Mouse (Mus musculus): ENCODE data around the gene Nkx2-3.

Nkx2-3 gene

DNA sequence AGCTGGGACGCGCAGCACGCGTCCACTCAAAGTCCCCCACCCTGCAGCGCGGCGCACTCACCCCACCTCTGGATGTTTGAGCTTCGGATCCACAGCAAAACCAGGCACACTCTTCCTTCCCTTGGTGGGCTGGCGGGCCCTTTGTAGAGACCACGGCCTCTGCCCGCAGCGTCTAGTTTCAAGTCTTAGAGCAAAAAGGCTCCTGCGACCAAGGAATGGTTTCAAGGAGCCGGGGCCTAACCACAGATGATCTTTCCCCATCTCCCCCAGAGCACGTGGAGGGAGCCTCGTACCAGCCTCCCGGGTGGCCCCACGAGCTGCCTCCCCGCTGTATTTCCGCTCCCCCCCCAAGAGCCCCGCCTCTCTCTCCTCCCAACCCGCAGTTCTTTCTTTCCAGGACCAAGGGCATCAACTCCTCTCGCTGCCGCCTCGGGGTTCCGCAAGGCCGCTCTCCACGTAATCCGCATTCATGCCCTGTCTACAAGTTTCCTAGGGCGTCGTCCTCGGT is 1.7 kb upstream of the Nkx2-3 start:
- peak; percentile 45 for DNase-seq (ENCODE audit: low read depth, low spot score)
- H3K36me3 ChIP-seq (ENCODE audit: control insufficient read depth, insufficient read depth, low read length, poor library complexity, severe bottlenecking), result no peaks in the 10 kb centered on the region
- peaks cover 2% of the 10 kb centered on the region; the same call in 1 of the 2 replicates for H3K27me3 ChIP-seq (ENCODE audit: control insufficient read depth, insufficient read depth, low read length, poor library complexity, severe bottlenecking)

DNA sequence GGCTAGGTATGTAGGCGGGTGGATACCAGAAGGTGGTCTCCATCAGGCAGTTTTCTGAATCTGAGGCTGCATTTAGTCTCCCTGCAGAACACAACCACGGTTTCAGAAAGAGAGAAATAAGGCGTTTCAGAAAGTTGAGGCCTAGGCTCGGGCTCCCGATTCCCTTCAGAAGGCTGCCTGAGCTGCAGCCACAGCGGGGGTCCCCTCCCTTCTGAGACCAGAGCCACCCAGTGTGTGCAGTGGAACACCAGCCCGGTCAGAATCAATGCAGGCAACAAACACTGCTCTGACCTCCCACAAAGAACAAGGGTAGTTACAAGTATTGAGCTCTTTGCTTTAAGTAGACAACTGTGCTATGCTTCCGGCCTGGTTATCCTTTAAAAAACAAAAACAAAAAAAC is 1.0 kb upstream of the Nkx2-3 start:
- Histone ChIP-seq H3K27me3 (ENCODE audit: control insufficient read depth, insufficient read depth, low read length, poor library complexity, severe bottlenecking) (peaks cover 7% of the 10 kb centered on the region; the same call in 1 of the 2 replicates), H3K36me3 (ENCODE audit: control insufficient read depth, insufficient read depth, low read length, poor library complexity, severe bottlenecking) (no peaks in the 10 kb centered on the region)
- no peak for DNase-seq (ENCODE audit: low read depth, low spot score)

DNA sequence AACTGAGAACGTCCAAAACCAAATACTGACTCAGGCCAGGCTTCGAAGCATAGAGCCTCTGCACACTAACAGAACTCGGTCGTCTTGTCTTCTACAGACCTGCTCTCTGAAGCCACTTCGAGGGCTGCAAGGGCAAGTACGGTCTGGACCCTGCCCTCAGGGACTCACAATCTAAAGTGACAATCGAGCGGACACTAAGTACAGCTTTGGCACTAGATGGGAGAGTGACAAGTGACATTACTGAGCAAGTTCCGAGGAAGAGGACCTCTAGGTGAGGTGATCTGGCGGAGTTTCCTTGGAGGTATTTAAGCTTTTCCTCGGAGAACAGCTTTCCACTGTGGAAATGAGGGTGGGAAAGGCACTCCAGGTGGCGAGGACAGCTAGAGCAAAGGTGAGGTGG is 564 bp upstream of the Nkx2-3 start:
- Histone ChIP-seq H3K36me3 (ENCODE audit: control insufficient read depth, insufficient read depth, low read length, poor library complexity, severe bottlenecking) (no peaks in the 10 kb centered on the region), H3K27me3 (ENCODE audit: control insufficient read depth, insufficient read depth, low read length, poor library complexity, severe bottlenecking) (peaks cover 9% of the 10 kb centered on the region; the same call in 1 of the 2 replicates)
- DNase-seq (ENCODE audit: low read depth, low spot score), result no peak

DNA sequence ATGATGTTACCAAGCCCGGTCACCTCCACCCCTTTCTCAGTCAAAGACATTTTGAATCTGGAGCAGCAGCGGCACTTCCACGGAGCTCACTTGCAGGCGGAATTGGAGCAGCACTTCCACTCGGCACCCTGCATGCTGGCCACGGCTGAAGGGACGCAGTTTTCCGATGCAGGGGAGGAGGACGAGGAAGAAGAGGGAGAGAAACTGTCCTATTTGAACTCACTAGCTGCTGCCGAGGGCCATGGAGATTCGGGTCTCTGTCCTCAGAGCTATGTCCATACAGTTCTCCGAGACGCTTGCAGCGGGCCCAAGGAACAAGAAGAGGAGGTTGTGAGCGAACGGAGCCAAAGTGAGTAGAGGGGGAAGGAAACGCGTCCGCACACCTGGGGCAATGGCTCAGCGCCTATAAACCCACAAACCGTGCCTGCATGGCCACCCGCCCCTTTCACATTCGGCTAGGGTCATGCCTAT is 411 bp downstream of the Nkx2-3 start:
- peak; percentile 54 for DNase-seq (ENCODE audit: low read depth, low spot score)
- Histone ChIP-seq H3K27me3 (ENCODE audit: control insufficient read depth, insufficient read depth, low read length, poor library complexity, severe bottlenecking) (peaks cover 10% of the 10 kb centered on the region; the same call in 1 of the 2 replicates), H3K36me3 (ENCODE audit: control insufficient read depth, insufficient read depth, low read length, poor library complexity, severe bottlenecking) (no peaks in the 10 kb centered on the region)

DNA sequence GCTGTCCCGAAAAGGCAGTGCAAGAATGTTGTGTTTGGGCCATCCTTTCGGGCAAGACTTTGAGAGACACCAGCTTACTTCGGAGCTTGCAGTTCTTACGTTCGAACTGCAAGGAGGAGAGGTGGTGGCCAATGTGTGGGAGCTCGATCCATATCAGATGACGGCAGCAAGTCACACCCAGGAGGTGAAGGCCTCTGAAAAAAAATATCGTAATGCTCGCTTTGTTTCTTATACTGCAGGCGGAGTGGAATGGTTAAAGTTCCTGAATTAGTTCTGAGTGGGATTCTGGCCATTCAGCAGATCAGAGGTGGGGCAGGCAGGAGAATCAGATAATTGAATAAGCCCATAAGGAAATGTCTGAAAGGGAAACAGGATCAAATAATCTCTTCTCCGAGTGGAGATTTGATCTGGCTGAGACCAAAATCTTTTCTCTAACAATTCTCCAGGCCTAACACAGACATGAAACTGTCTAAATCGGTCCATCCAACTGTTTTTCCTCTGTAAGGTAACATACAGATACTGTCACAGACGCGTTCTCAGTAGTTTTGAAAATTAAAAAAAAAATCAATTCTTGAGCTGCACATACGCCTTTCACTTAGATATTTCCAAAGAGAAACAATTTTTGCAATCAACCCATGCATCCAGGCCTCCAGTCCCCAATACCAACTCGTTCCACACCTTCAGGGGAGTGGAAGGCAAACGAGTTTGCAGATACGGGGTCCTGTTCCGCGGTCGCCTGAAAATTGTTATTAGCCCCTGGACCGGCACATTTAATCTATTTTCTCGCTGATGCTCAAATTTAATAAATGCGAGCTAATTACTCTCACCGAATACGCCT is 1.4 kb downstream of the Nkx2-3 start:
- H3K36me3 ChIP-seq (ENCODE audit: control insufficient read depth, insufficient read depth, low read length, poor library complexity, severe bottlenecking), result no peaks in the 10 kb centered on the region
- peaks cover 10% of the 10 kb centered on the region; the same call in 1 of the 2 replicates for H3K27me3 ChIP-seq (ENCODE audit: control insufficient read depth, insufficient read depth, low read length, poor library complexity, severe bottlenecking)
- DNase-seq (ENCODE audit: low read depth, low spot score), result peak; percentile 33

DNA sequence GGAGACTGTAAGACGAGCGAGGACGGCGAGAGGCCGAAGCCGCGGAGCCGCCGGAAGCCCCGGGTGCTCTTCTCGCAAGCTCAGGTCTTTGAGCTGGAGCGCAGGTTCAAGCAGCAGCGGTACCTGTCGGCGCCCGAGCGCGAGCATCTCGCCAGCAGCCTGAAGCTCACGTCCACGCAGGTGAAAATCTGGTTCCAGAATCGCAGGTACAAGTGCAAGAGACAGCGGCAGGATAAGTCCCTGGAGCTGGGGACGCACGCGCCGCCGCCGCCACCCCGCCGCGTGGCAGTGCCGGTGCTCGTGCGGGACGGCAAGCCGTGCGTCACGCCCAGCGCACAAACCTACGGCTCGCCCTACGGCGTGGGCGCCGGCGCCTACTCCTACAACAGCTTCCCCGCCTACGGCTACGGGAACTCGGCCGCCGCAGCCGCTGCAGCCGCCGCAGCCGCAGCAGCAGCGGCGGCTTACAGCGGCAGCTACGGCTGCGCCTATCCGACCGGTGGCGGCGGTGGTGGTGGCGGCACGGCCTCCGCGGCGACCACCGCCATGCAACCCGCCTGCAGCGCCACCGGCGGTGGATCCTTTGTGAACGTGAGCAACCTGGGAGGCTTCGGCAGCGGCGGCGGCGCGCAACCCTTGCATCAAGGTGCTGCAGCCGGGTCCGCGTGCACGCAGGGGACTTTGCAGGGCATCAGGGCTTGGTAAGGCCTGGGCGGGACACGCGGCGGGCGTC is 2.4 kb downstream of the Nkx2-3 start:
- H3K36me3 ChIP-seq (ENCODE audit: control insufficient read depth, insufficient read depth, low read length, poor library complexity, severe bottlenecking), result no peaks in the 10 kb centered on the region
- peak; percentile 60 for DNase-seq (ENCODE audit: low read depth, low spot score)
- peaks cover 10% of the 10 kb centered on the region; the same call in 1 of the 2 replicates for H3K27me3 ChIP-seq (ENCODE audit: control insufficient read depth, insufficient read depth, low read length, poor library complexity, severe bottlenecking)

DNA sequence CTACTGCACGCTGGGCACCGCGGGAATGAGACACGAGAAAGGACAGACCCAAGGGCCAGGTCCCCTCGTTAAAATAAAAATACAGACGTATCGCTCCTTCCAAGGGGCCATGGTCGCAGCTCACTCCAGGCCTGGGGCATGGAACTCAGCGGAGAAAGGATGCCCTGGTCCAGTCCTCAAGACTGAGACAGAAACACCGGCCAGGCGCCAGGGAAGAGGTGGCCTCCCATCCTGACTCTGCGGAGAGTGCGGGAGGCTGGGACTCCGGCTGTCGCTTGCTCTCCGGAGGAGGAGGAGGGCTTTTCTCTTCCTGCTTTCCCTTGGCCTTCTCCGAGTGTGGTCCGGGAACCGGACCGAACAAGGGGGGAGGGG is 2.9 kb downstream of the Nkx2-3 start:
- H3K36me3 ChIP-seq (ENCODE audit: control insufficient read depth, insufficient read depth, low read length, poor library complexity, severe bottlenecking), result no peaks in the 10 kb centered on the region
- H3K27me3 ChIP-seq (ENCODE audit: control insufficient read depth, insufficient read depth, low read length, poor library complexity, severe bottlenecking), result peaks cover 10% of the 10 kb centered on the region; the same call in 1 of the 2 replicates
- DNase-seq (ENCODE audit: low read depth, low spot score), result no peak

DNA sequence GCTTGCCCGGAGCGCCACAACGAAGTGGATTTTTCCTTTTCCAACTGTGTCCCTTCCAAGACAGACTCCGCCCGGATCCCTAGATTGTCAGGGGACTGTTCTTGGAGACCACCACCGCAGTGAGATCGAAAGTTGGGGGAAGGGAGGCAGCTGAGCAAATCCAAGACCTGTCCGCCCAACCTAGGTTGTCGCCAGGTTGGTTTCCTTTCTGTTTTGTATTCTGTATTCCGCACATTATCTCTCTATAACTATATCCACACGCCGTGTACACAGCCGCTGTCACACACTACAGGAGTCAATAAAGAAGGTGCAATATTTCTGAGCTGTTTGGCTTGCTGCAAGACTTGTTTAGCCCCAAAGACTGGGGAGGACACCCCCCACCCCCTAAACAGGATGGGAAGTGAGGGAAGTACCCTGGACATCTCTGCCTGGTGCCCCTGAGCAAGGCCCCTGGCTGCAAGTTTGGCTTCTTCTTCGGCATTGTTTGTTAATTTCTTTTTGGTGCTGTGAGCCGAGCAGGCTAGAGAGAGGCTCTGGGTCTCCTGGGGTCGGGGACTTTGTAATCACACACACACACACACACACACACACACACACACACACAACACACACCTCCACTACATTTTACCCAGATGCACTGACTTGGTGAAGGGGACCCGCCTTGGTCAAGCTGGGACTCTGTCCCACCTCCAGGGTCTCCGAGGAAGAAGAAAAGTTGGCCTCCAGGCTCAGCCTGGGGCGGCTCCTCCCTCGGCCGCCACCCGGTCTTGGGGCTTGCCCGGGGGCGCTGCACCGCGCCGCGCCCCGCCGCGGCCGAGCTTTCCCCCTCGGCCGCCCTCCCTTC is 3.7 kb downstream of the Nkx2-3 start:
- DNase-seq (ENCODE audit: low read depth, low spot score), result peak; percentile 28

DNA sequence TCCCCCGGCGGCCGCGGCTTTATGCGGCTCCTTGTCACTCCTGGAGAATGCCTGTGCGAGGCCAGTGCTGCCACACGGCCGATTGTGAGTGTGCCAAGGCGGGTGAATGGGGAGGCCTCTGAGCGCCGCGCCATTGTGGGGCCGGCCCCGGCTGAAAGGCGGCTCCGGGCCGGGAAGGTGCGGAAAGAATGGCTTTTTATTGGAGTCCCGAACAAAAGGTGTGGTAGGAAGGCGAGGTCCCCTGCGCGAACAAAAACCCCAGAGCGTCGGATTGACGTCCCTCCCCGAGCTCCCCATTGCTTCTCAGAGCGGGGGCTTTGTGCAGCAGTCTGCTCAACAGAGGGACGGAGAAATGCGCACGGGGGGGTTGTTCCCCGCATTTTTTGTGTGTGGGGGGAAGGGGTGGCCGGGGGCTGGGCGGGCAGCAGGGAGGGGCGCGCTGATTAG is 4.3 kb downstream of the Nkx2-3 start:
- peaks cover 10% of the 10 kb centered on the region; the same call in 1 of the 2 replicates for H3K27me3 ChIP-seq (ENCODE audit: control insufficient read depth, insufficient read depth, low read length, poor library complexity, severe bottlenecking)
- DNase-seq (ENCODE audit: low read depth, low spot score), result no peak
- no peaks in the 10 kb centered on the region for H3K36me3 ChIP-seq (ENCODE audit: control insufficient read depth, insufficient read depth, low read length, poor library complexity, severe bottlenecking)

More for the DNA sequence above, 3.7 kb downstream of the Nkx2-3 start:
- H3K27me3 ChIP-seq (ENCODE audit: control insufficient read depth, insufficient read depth, low read length, poor library complexity, severe bottlenecking), result peaks cover 10% of the 10 kb centered on the region; the same call in 1 of the 2 replicates
- H3K36me3 ChIP-seq (ENCODE audit: control insufficient read depth, insufficient read depth, low read length, poor library complexity, severe bottlenecking), result no peaks in the 10 kb centered on the region

DNA sequence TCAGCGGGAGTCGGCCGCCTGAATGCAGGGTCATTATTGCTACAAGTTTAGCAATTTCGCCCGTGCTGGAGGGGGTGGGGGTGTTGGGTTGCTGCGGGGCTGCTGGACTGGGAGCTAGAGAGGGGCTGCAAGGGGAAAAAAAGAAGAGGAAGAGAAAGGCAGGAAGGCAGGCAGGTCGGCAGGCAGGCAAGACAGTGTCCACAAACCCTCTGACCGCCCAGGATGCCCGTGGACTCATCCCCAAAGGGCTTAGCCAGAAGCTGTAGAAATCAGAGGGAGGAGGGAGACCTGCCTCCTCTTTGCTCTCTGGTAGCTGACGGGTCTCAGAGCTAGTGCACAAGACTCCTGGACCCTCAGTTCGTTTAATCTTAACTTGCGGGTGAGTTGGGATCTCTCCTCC is 4.8 kb downstream of the Nkx2-3 start:
- DNase-seq (ENCODE audit: low read depth, low spot score), result no peak
- no peaks in the 10 kb centered on the region for H3K36me3 ChIP-seq (ENCODE audit: control insufficient read depth, insufficient read depth, low read length, poor library complexity, severe bottlenecking)
- H3K27me3 ChIP-seq (ENCODE audit: control insufficient read depth, insufficient read depth, low read length, poor library complexity, severe bottlenecking), result peaks cover 8% of the 10 kb centered on the region; the same call in 1 of the 2 replicates

DNA sequence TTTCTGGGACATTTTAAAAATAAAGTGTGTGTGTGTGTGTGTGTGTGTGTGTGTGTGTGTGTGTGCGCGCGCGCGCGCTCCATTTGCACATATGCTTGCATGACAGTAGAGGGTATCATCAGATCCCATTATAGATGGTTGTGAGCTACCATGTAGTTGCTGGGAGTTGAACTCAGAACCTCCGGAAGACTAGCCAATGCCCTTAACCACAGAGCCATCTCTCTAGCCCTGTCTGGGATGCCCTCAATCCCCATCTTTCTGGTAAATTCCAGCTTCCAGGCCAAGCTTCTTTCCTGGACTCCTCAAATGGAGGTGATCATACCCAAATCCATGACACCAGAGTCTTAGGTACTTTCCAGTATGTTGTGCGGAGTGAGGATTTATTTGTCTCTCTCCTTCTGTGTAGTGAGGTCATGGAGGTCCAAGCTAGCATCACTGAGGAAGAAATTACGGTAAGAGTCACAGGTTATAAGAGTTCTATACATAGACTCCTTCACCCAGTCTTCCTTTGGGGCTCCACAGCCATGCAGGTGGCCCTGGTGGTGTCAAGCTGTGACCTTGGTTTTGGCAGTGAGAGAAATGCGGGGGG is 5.7 kb downstream of the Nkx2-3 start:
- Histone ChIP-seq H3K27me3 (ENCODE audit: control insufficient read depth, insufficient read depth, low read length, poor library complexity, severe bottlenecking) (peaks cover 8% of the 10 kb centered on the region; the same call in 1 of the 2 replicates), H3K36me3 (ENCODE audit: control insufficient read depth, insufficient read depth, low read length, poor library complexity, severe bottlenecking) (no peaks in the 10 kb centered on the region)
- no peak for DNase-seq (ENCODE audit: low read depth, low spot score)

DNA sequence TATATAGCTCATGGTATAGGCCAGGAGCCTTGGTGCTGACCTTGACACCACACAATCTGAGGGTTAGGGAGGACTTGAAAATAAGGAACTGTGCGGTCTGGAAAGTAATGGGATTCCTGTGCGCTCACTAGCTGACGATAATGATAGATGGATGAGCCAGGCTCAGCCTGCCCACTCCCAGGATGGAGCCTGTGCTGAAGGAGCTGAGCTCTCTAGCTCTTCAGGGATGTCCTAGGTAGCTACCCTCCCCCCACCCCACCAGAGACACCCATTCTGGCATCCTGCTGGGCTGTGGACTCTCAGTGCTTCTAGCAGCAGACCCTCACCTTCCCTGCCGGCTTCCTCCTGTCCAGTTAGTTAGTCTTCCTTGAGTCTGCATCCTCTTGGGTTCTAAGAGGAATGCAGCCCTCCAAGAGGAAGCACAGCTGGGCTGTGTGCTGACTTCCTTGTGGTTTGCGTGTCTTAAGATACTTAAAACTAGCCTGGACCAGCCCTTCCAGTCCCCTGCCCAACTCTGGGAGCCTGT is 6.4 kb downstream of the Nkx2-3 start:
- H3K27me3 ChIP-seq (ENCODE audit: control insufficient read depth, insufficient read depth, low read length, poor library complexity, severe bottlenecking), result peaks cover 8% of the 10 kb centered on the region; the same call in 1 of the 2 replicates
- DNase-seq (ENCODE audit: low read depth, low spot score), result no peak
- no peaks in the 10 kb centered on the region for H3K36me3 ChIP-seq (ENCODE audit: control insufficient read depth, insufficient read depth, low read length, poor library complexity, severe bottlenecking)

DNA sequence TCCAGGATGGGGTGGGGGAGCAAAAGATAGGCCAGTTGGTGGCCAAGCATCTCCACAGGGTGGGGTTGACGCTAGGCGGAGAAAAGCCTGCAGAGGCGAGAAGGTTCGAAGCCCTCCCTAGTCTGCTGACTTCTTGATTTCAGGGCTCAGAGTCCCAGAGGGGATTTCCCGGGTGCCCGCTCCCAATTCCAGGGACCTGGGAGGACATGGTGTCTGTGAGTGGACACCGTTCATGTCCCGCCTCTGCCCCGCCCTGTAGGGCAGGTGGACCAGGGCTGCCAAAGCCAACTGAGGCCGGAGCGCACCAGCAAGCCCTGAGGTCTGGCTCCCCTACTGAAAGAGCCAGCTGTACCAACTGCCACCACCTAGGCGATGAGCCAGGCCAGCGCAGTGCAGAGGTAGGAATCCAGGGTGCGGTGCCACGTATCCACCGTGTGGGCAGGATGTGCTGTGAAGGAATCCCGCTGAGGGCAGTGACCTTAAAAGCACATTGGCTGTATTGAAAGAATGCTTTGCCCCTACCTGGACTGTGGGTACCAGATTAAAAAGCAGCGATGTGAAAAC is 7.9 kb downstream of the Nkx2-3 start:
- Histone ChIP-seq H3K27me3 (ENCODE audit: control insufficient read depth, insufficient read depth, low read length, poor library complexity, severe bottlenecking) (peaks cover 8% of the 10 kb centered on the region; the same call in 1 of the 2 replicates), H3K36me3 (ENCODE audit: control insufficient read depth, insufficient read depth, low read length, poor library complexity, severe bottlenecking) (no peaks in the 10 kb centered on the region)
- no peak for DNase-seq (ENCODE audit: low read depth, low spot score)

All from splenic B cell, adult 2 months (primary cell).